Mouse (Mus musculus) lung, embryonic 15.5 days (tissue): ENCODE measurements at regions not wholly inside any gene's neighbourhood (a gene's known extent, or its start where the extent isn't known, plus 50 kb on each side); places are given as distances from the start of the nearest gene placed in this dataset.

Experiments used
- ATAC-seq: fragments of 200-750 bp; cut with Nextera tagmentation; 2 replicates; pipeline ENCODE4 v1.8.0; 2017; ENCODE audit warnings: moderate number of reproducible peaks, borderline replicate concordance; ENCODE audit not compliant: low FRiP score, low TSS enrichment; ENCODE audit errors: extremely low read depth
- H3K27ac ChIP-seq: fragments of 300-500 bp; sonication (generic); 2 replicates; pipeline ENCODE4 v1.5.1; 2015; ENCODE audit warnings: moderate library complexity, mild to moderate bottlenecking, inconsistent platforms
- H3K27me3 ChIP-seq: fragments of 300-500 bp; sonication (generic); 2 replicates; pipeline ENCODE4 v1.6.1; 2015; ENCODE audit warnings: inconsistent platforms
- H3K36me3 ChIP-seq: fragments of 300-500 bp; sonication (generic); 2 replicates; pipeline ENCODE4 v1.6.1; 2015; ENCODE audit warnings: inconsistent platforms
- H3K4me1 ChIP-seq: fragments of 300-500 bp; sonication (generic); 2 replicates; pipeline ENCODE4 v1.6.1; 2015; ENCODE audit warnings: inconsistent platforms
- H3K4me2 ChIP-seq: fragments of 300-500 bp; sonication (generic); 2 replicates; pipeline ENCODE4 v1.6.1; 2015; ENCODE audit warnings: inconsistent platforms, mild to moderate bottlenecking, moderate library complexity
- H3K4me3 ChIP-seq: fragments of 300-500 bp; sonication (generic); 2 replicates; pipeline ENCODE4 v1.5.1; 2015; ENCODE audit warnings: mild to moderate bottlenecking, inconsistent platforms
- H3K9ac ChIP-seq: fragments of 300-500 bp; sonication (generic); 2 replicates; pipeline ENCODE4 v1.6.1; 2015; ENCODE audit warnings: inconsistent platforms
- H3K9me3 ChIP-seq: fragments of 300-500 bp; sonication (generic); 2 replicates; pipeline ENCODE4 v1.6.1; 2016; ENCODE audit warnings: inconsistent platforms
- WGBS: fragments of 180-500 bp; shearing (Covaris S2); methylation state at CpG from one replicate; pipeline ENCODE4 v1.1.7; 2015; 5-methylcytosine and 5-hydroxymethylcytosine counted together

GRCm38 (mm10) chr11:63456356-63456755 is 327.6 kb downstream of the Pmp22 start:
- Histone ChIP-seq H3K27me3 (no peaks in the 10 kb centered on the region), H3K36me3 (no peaks in the 10 kb centered on the region), H3K9ac (no peak overlapping the region), H3K4me3 (no peak overlapping the region), H3K4me2 (no peak overlapping the region), H3K27ac (no peak overlapping the region), H3K4me1 (no peaks in the 10 kb centered on the region), H3K9me3 (no peaks in the 10 kb centered on the region)
- WGBS = 54% methylated on average over 3 of the region's 3 CpGs
- no peak for ATAC-seq

DNA sequence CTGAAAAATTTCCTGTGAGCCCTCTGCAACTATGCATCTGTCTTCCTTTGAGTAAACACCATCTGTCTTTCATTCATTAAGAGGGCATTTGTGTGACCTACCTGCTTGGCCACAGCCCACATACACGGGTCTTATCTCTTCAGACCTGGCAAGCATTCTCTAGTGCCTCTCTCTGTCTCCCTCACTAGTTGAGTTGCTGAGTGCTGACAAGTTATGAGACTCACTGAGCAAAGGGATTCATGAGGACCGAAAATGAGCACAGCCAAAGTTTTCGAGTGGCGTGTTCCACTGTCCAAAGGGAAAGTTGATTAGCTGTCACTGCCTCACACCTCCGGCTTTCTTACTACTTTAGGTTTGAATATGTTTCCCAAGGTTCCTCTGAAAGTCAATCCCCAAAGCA is 328.5 kb downstream of the Pmp22 start:
- H3K9me3 ChIP-seq = no peaks in the 10 kb centered on the region
- no peaks in the 10 kb centered on the region for H3K36me3 ChIP-seq
- H3K9ac ChIP-seq = no peak overlapping the region
- no peaks in the 10 kb centered on the region for H3K27me3 ChIP-seq
- WGBS = 21% methylated on average over 5 of the region's 5 CpGs
- H3K27ac ChIP-seq = no peak overlapping the region
- H3K4me1 ChIP-seq = no peaks in the 10 kb centered on the region
- no peak overlapping the region for H3K4me2 ChIP-seq
- ATAC-seq = no peak
- H3K4me3 ChIP-seq = no peak overlapping the region

DNA sequence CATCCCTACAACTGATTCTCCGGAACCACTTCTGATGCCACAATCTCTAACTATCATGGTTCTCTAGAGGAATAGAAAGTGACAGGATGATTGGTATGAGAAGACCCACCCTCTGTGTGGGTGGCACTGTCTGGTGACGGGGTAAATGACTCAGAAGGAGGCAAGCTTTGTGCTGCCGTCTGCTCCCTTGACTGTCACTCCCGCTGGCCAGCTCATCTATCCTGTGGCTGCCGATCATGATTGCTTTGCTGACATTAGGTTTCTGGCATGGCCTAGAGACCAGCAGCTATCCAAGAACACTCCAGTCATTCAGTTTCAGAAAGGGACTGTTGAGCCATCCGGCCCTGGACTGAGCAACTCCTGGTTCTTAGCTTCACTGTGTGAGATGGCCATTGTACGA is 331.4 kb downstream of the Pmp22 start:
- Histone ChIP-seq H3K9me3 (no peaks in the 10 kb centered on the region), H3K27ac (no peak overlapping the region), H3K27me3 (no peaks in the 10 kb centered on the region), H3K4me1 (no peaks in the 10 kb centered on the region), H3K36me3 (no peaks in the 10 kb centered on the region), H3K9ac (no peak overlapping the region), H3K4me2 (no peak overlapping the region), H3K4me3 (no peak overlapping the region)
- ATAC-seq = no peak
- WGBS = 65% methylated on average over 7 of the region's 7 CpGs

DNA sequence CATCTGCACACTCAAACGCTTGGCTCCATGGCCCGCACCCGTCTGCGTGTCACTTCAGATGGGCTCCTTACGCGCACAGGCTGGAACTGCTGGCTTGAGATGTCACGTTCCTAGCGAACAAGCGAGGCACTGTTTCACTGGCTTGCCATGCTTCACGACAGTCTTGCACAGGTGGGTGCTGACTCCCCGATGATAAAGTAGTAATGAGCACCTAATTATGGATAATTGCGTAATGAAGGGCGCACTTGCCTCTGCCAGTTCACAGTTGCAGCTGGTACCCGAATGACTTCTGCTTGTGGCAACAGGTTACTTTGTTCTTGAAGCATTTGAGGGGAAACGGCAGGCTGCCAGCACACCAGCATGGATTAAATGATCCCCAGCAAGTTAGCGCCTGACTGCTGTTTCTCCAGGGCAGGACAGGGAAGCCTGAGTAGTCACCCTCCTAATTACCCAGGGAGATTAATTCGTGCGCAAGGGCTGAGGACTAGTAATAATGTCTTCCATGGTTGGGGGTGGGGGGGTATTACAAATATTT is 335.1 kb downstream of the Pmp22 start:
- Histone ChIP-seq H3K9ac (no peak overlapping the region), H3K27me3 (no peaks in the 10 kb centered on the region), H3K4me1 (no peaks in the 10 kb centered on the region), H3K4me2 (no peak overlapping the region), H3K27ac (no peak overlapping the region), H3K4me3 (no peak overlapping the region), H3K36me3 (no peaks in the 10 kb centered on the region), H3K9me3 (no peaks in the 10 kb centered on the region)
- no peak for ATAC-seq
- WGBS = 58% methylated on average over 18 of the region's 18 CpGs

- WGBS = 81% methylated on average over 6 of the region's 6 CpGs
- ATAC-seq = no peak
- H3K27ac ChIP-seq = no peak overlapping the region
- H3K9me3 ChIP-seq = no peaks in the 10 kb centered on the region
- H3K9ac ChIP-seq = no peak overlapping the region
- H3K36me3 ChIP-seq = no peaks in the 10 kb centered on the region
- H3K4me1 ChIP-seq = no peaks in the 10 kb centered on the region
- no peak overlapping the region for H3K4me3 ChIP-seq
- no peaks in the 10 kb centered on the region for H3K27me3 ChIP-seq
- no peak overlapping the region for H3K4me2 ChIP-seq
Observed at GRCm38 (mm10) chr11:63465941-63466340, 337.2 kb downstream of the Pmp22 start.

GRCm38 (mm10) chr11:63466541-63466940 is 337.8 kb downstream of the Pmp22 start:
- Histone ChIP-seq H3K9ac (no peak overlapping the region), H3K4me1 (no peaks in the 10 kb centered on the region), H3K27me3 (no peaks in the 10 kb centered on the region), H3K9me3 (no peaks in the 10 kb centered on the region), H3K4me3 (no peak overlapping the region), H3K4me2 (no peak overlapping the region), H3K27ac (no peak overlapping the region), H3K36me3 (no peaks in the 10 kb centered on the region)
- ATAC-seq = no peak
- WGBS = 78% methylated on average over 2 of the region's 2 CpGs

GRCm38 (mm10) chr11:63474831-63475230 is 346.0 kb downstream of the Pmp22 start:
- Histone ChIP-seq H3K36me3 (no peaks in the 10 kb centered on the region), H3K9ac (no peak overlapping the region), H3K4me3 (no peak overlapping the region), H3K4me2 (no peak overlapping the region), H3K27ac (no peak overlapping the region), H3K9me3 (no peaks in the 10 kb centered on the region), H3K4me1 (no peaks in the 10 kb centered on the region), H3K27me3 (no peaks in the 10 kb centered on the region)
- WGBS = 94% methylated on average over 15 of the region's 15 CpGs
- no peak for ATAC-seq

DNA sequence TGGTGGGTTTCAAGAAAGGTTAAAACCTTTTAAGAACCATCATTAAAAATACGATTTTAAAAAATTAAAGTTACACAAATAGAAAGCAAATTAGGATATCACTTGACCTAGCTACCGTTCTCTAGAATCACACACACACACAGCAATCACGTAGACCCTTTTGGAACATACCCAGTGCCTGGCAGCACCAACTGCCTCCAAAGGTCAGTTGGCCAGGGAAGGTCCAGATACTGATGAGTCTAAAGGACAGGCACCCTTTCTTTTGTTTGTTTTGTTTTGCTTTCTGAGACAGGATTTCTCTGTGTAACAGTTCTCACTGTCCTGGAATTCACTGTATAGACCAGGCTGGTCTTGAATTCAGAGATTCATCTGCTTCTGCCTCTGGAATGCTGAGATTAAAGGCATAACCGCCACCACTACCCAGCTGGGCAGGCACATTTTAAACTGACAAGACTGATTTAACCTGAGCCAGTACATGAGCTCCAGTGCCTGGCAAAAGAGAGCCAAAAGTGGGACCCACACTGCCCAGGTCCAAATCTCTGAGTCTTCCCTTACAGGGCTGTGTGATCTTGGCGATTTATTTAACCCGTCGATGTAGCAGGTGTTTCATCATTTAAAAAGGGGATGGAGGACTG is 353.0 kb downstream of the Pmp22 start:
- 77% methylated on average over 7 of the region's 7 CpGs for WGBS

GRCm38 (mm10) chr11:63482593-63482992 is 353.8 kb downstream of the Pmp22 start:
- WGBS = 57% methylated on average over 6 of the region's 6 CpGs
- no peaks in the 10 kb centered on the region for H3K9me3 ChIP-seq
- no peaks in the 10 kb centered on the region for H3K36me3 ChIP-seq
- no peaks in the 10 kb centered on the region for H3K4me1 ChIP-seq
- H3K27me3 ChIP-seq = no peaks in the 10 kb centered on the region; the same call in 1 of the 2 replicates
- ATAC-seq = no peak
- no peak overlapping the region for H3K9ac ChIP-seq
- no peak overlapping the region for H3K4me2 ChIP-seq
- no peak overlapping the region for H3K4me3 ChIP-seq
- H3K27ac ChIP-seq = no peak overlapping the region

More for the DNA sequence above, 353.0 kb downstream of the Pmp22 start:
- H3K9ac ChIP-seq = no peak overlapping the region
- no peak for ATAC-seq
- H3K9me3 ChIP-seq = no peaks in the 10 kb centered on the region
- no peaks in the 10 kb centered on the region for H3K36me3 ChIP-seq
- no peaks in the 10 kb centered on the region; the same call in 1 of the 2 replicates for H3K27me3 ChIP-seq
- H3K4me1 ChIP-seq = no peaks in the 10 kb centered on the region
- no peak overlapping the region for H3K4me2 ChIP-seq
- no peak overlapping the region for H3K4me3 ChIP-seq
- no peak overlapping the region for H3K27ac ChIP-seq

DNA sequence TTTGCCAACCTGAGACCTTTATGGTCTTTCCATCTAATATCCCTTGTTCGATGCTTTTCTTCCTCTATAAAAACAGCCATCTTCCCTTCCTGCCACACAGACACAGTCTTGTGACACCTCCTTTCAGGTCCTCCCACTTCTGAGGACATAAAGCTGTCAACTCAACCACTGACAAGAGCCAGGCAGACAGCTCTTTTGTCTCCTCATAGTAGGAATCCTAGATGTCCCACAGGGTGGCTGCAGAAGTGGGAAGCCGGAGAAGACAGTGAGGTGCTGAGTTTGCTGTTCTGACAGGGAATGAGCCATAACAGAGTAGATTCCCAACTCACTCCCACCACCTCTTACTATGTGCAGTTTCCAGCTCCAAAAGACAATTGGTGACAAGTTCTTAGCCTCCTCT is 358.4 kb downstream of the Pmp22 start:
- WGBS = 25% methylated on average over 2 of the region's 2 CpGs
- no peak for ATAC-seq

DNA sequence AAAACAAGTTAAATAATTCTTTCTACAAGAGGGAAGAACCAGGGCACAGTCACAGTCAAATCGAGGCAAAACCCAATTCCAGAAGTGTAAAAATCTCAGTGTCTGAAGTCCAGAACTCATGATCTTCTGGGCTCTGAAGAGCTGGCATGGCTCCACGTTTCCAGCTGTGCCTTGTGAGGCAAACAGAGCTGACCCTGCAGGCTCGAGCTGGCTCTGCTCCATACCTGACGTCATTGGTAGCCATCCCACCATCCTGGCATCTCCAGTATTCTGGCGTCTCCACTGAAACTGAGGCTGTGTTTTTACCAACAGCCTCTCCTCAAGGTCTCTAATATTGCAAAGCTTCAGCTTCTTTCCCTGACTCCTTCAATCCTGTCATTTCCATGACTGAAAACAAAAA is 373.4 kb downstream of the Pmp22 start:
- H3K4me1 ChIP-seq = 0 out of 2 replicates have a peak, but pooled peaks cover 3% of the 10 kb centered on the region
- H3K4me2 ChIP-seq = no peak overlapping the region
- WGBS = 43% methylated on average over 5 of the region's 5 CpGs
- ATAC-seq = no peak
- no peaks in the 10 kb centered on the region for H3K36me3 ChIP-seq
- H3K9ac ChIP-seq = no peak overlapping the region
- H3K9me3 ChIP-seq = no peaks in the 10 kb centered on the region
- H3K27ac ChIP-seq = no peak overlapping the region
- H3K4me3 ChIP-seq = no peak overlapping the region
- no peaks in the 10 kb centered on the region for H3K27me3 ChIP-seq

More for the DNA sequence above, 358.4 kb downstream of the Pmp22 start:
- H3K9ac ChIP-seq = no peak overlapping the region
- H3K9me3 ChIP-seq = no peaks in the 10 kb centered on the region
- no peaks in the 10 kb centered on the region for H3K36me3 ChIP-seq
- H3K27me3 ChIP-seq = no peaks in the 10 kb centered on the region; the same call in 1 of the 2 replicates
- no peak overlapping the region for H3K4me2 ChIP-seq
- H3K4me3 ChIP-seq = no peak overlapping the region
- no peaks in the 10 kb centered on the region for H3K4me1 ChIP-seq
- H3K27ac ChIP-seq = no peak overlapping the region

DNA sequence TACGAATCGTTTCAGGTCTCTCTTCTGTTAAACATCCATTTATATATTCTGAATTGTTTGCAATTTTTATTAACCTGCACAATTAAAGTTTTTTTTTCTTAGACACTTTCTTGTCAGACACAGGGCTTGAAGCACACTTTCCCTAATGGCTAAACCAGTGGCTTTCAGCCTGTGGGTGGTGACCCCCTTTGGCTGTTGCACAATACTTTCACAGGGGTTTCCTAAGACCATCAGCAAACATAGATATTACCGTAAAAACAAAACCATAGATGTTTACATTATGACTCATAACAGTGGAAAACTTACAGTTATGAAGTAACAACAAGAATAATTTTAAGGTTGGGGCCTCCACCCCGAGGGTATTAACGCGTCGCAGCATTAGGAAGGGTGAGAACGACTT is 378.6 kb downstream of the Pmp22 start:
- ATAC-seq = no peak
- H3K9me3 ChIP-seq = no peaks in the 10 kb centered on the region
- H3K27ac ChIP-seq = no peak overlapping the region
- H3K36me3 ChIP-seq = no peaks in the 10 kb centered on the region
- no peak overlapping the region for H3K4me3 ChIP-seq
- H3K4me2 ChIP-seq = no peak overlapping the region
- WGBS = 66% methylated on average over 8 of the region's 8 CpGs
- no peak overlapping the region for H3K9ac ChIP-seq
- H3K4me1 ChIP-seq = no peaks in the 10 kb centered on the region; the same call in 1 of the 2 replicates
- no peaks in the 10 kb centered on the region for H3K27me3 ChIP-seq
